Mouse (Mus musculus): ENCODE results near the gene Gpx5. TPM values are rescaled to one million over a fixed set of nuclear protein-coding genes. Genes with fewer than 3 reads are reported as not detected.

Gene Gpx5
- not detected for total RNA-seq (2021)
- long read RNA-seq, experiment 1, result 0 reads
- long read RNA-seq, experiment 2, result 0 reads

DNA sequence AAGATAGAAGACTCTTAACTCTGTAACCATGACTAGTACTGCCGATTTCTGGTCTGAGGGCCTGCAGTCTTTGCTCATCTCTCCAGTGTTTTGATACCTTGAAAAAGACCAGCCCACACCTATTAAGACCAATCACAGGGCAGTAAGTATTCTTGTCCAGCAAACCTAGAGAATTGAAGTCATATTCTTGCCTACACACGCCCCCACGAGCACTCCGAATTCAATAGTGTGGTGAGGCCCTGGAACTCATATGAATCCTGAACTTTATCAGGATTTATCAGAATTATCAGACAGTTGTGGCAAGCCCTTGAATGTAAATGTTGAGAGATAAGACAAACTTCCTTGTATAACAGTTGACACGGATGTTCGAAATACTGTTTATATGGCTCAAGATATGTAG, at the start of gene Gpx5:
Gene Gpx5, minus strand, starts transcription at position 101 of the 400 bp plus-strand sequence.
- DNase-seq, result no peak

DNA sequence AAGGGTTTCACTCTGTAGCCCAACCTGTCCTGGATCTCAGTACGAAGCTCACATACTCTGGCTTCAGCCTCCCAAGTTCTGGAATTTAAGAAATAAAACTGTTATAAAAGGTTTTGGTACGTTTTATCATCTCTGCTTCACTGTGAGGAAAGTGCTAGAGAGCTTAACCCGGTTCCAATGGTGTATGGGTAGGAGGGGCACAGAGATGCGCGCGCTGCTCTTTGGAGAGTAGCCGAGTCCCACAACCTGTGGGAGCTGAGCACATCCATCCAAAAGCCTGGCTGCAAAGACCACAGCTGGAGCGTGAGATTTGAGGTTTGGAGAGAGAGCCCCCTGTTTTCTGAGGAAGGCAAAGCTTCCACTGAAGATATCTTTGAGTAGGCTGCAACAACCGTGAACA, 34.9 kb upstream of the Gpx5 start:
- DNase-seq, result peak in 1 of 2 experiments; percentile 7

DNA sequence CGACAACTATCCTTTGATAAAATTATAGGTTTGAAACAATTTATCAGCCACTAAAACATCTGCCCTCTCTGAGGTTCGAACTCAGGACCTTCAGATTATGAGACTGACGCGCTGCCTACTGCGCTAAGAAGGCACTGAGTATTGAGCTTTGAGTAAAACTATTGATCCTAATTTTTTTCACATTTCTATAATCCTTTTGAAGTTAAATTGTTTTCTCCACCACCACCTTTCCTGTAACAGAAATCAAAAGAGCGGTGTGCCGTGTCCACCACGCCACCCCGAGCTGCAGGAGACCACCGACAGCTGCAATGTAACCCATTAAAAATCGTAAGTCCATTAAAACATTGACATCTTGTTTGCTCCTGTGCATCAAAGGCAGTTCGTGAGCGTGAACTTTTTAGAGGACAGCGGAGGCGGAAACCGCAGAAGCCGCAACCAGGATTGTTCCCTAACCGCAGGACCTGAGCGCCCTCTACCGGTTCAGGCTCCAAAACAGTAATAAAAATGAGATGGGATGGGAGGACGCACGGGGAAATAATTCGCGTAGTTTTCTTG, 34.2 kb upstream of the Gpx5 start:
- peak; percentile 79 to 92 for DNase-seq

GRCm38 (mm10) chr13:21326191-21326590, 33.7 kb upstream of the Gpx5 start:
- DNase-seq, result peak; percentile 7 to 20

DNA sequence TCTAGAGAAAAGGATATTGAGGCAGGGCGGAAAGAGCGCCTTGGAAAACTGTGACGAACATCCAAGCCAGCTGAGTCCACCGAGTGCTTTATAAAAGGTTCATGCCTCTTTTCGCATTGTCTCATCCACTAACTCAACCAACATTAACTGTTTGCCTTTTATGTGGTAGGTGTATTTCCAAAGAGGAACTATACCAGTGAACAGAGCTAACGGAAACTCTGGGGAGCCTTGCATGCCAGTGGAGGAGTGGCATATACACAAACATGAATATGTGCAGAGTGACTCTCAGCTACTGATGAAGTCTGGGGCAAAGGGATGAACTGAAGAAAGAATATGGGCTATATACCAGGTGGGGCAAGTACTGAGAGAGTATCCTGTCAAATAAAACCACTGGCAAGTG, 30.9 kb upstream of the Gpx5 start:
- no peak for DNase-seq

DNA sequence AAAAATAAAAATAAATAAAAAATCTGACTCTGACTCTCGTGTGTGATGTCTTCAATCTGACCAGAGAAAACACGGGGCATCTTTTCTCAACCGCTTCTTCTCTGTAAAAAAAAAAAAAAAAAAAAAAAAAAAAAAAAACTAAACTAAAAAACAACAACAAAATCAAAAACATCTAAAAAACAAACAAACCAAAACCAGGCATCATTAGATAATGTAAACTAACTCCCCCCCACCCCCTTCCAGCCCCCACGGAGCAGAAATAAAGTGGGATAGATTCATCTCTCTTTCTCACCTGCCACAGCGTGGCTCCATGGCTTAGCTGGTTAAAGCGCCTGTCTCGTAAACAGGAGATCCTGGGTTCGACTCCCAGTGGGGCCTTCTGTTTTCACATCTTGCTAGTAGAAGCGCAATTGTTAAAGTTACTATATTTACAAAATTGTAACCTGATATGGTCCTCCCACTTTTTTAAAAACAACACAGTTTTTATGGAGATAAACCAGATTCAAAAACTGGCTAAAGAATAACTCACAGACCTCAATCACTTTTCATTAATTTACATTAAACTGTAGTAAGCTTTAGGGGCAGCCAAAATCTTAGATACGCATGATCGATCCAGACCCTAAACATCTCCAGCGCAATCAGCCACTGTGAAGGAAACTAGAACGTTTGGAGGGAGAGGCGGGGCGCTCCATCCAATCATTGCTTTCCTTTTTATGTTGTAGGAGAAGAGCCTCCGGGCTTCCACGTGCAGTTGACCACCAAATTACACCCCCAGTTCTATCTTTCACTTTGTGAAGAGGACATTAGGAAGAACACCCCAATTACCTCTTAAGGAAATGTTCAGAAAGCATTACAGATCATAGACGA, 30.2 kb upstream of the Gpx5 start:
- peak in 1 of 2 experiments; percentile 23 for DNase-seq

GRCm38 (mm10) chr13:21321890-21322494, 29.5 kb upstream of the Gpx5 start:
- no peak for DNase-seq

- no peak for DNase-seq
These were observed 27.7 kb upstream of the Gpx5 start for GRCm38 (mm10) chr13:21320262-21320661.

GRCm38 (mm10) chr13:21313903-21314302, 21.4 kb upstream of the Gpx5 start:
- DNase-seq, result no peak

GRCm38 (mm10) chr13:21312854-21313253, 20.3 kb upstream of the Gpx5 start:
- DNase-seq, result no peak

DNA sequence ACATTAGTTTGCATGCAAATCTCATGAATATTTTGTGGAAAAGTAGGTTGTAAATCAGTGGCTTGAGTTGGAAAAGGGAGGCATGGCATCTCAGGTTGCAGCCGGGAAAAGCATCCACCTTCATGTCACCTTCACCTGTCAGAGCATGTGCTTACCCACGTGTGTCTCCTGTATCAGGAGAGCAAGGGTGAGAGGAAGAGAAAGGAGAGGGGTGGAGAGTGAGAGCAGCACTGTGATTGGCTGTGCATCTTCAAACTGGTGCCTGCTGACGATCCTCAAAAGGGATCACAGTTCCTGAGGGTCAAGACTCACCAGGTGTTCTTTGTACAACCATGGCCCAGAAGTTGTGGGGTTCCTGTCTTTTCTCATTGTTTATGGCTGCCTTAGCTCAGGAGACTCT, 19.4 kb upstream of the Gpx5 start, which contains the start of gene Gpx6:
Gene Gpx6, plus strand, starts transcription at position 200 of the 400 bp plus-strand sequence.
- no peak for DNase-seq

DNA sequence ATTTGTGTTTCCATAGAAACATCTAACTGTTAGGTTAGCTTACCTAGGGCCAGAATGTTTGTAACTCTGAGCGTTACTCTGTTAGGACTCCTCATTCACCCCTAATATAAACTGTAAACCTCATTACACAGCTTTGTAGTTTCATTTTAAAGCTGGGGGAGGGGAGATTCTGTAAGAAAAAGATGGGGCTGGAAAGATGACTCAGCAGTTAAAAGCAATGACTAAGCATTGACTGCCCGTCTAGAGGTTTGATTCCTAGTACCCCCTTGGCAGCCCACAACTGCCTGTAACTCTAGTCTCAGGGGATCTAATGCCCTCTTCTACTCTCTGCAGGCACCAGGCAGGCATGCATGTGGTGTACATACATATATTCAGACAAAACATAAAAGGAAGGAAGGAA, 17.3 kb upstream of the Gpx5 start:
- no peak for DNase-seq

- no peak for DNase-seq
These were observed 12.0 kb upstream of the Gpx5 start for GRCm38 (mm10) chr13:21304483-21305066.

DNA sequence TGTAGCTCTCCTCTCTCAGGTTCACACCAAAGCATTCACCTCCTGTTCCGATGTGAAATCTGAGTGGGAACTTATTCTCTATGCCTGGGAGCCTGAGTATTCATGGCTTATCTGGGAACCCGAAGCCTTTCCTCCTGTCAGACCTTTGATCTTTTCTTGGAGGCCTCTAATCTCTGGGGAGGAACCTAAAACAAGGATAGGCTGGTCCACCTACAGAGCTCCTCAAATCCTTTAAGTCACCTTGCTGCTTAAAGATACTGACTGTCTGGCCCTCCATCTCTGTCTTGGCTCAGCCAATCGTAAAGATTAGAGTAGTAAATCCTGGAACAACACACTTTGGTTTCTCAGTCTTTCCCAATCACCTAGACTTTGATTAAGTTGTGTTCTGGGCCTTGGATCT, 6.0 kb upstream of the Gpx5 start:
- no peak for DNase-seq

GRCm38 (mm10) chr13:21279559-21279958, 13.0 kb downstream of the Gpx5 start:
- peak; percentile 89 to 96 for DNase-seq

DNA sequence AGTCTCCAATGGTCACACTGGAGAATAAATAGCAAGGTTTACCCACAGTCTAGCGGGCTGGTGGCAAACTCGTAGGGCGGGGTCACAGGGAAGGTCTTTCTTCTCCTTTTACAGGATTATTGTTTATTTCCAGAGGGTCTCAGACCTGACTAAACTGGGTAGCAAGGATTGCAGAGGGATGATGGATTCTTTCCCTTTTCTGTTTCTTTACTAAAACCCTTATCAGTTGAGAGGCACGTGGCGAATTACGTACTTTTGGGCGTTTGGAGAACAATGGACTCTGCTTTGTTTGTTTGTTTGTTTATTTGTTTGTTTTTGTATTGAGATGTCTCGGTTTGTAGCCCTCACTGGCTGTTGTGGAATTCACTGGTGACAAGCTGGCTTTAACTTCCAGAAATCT, 13.5 kb downstream of the Gpx5 start:
- DNase-seq, result no peak

DNA sequence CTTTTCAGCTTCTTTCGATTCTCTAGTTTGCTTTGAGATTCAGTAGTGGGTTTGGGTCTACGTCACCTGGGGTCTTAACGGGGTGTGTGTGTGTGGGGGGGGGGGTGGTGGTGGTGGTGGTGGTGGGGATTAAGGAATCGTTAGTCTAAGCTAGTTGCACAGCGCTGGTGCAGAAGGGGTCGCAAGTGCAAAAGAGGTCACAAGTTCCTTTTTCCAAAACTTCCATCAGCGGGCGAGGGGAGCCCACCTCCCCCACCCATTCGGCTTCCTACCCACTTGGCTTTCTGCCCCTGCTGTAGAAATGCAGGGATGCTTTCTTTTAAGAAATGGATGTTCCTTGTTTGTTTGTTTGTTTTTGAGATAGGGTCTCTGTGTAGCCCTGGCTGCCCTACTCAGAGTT, 16.0 kb downstream of the Gpx5 start:
- no peak for DNase-seq

DNA sequence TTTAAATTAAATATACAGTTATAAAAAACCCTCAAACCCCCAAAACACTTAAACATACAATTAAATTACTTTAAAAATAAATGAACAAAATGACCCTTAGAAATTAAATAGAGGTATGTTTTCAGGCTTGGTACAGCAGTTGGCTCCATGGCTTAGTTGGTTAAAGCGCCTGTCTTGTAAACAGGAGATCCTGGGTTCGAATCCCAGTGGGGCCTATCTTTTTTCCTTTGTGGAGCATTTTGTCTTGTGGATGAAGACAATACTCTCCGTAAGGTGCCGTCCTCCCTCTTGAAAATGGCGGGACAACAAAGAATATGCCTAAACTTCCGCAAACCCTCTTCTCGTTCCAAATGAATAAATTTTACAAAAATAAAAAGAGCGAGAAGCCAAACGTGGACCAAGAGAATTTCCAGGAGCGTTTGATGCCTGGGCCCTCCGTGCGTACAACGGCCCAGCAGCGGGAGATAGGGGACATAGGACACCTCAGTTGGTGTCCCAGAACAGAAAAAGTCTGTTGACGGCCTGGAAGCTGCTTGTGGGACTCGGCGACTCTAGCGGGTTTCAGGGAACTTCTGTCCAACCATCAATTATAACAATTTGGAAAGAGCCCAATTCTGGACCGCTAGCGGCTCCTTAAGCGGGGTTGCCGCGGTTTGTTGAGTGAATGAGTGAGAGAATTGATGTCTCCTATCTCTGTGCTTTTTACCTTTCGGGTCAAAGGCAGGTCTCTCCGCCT, 16.5 kb downstream of the Gpx5 start:
- peak; percentile 84 to 90 for DNase-seq

DNA sequence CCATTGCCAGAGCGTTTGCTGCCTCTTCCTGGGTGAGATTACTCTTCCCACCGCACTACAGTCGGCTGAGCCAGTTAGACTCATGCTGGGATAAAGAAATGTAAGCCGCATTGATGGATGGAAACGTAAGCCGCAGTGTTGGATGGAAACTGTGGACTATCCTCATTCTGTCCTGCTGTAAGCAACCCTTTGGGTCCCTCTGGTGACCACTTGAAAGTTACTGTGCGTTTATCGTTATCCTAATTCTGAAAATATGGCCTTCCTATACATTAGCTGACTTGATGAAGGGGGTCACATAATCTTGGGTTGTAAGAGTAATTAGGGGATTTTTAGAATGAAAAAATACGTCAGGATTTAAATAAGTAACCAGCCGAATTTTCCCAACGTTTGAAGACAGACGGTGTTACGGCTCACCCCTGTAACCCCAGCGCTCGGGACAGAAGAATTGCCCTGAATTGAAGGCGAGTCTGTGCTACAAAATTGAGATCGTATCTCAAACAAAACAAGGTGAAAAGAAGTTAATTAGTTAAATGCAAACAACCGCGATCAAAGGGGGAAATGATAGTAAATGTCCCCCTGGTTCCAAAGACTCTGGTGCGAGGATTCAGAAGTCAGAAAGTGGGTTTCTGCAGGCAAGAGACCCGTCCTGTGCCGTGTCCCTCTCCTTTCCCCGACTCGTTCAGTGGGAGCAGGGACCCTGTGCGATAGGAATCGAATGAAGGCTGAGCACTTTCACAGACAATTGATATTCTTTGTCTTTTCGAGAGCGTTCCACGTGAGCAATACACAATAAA, 17.3 kb downstream of the Gpx5 start:
- DNase-seq, result peak in 1 of 2 experiments; percentile 41

DNA sequence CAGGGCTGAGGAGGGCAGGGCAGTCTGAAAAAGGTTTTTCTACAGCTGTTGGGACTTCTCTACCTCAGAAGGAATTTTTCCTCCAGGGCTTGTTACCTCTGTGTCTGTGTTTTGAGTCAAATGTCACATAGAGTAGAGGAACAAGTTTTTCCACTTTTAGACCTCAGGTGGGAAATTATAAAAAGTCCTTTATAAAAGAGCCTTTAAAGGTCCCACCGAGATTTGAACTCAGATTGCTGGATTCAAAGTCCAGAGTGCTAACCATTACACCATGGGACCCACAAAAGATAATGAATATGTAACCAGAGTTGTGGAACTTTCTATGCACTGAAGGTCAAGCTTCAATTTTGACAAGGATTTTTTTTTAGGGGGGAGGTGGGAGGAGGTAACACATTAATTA, 24.3 kb downstream of the Gpx5 start:
- DNase-seq, result no peak

- no peak for DNase-seq
These were observed 25.0 kb downstream of the Gpx5 start for GRCm38 (mm10) chr13:21267541-21267940.

All from heart, adult 18-20 months (tissue).